Mouse (Mus musculus) layer of hippocampus, adult 8-10 months (tissue): ENCODE measurements around the gene Sp3. TPM values are rescaled to one million over a fixed set of nuclear protein-coding genes. Genes with fewer than 3 reads are reported as not detected.
"Not testable (repeated sequence)": the region's sequence is repeated elsewhere in the genome, so short reads cannot be mapped to it uniquely, and the experiment has no call there.

Source experiments
- DNase-seq, 2 experiments: peaks; one replicate each; pipeline ENCODE4 v3.0.0; 2022; ENCODE audit warnings: low spot score in 2 of 2
- total RNA-seq, 4 experiments: library from RNA; stranded (reverse); gene quantifications; 2 replicates each; pipeline ENCODE4 v1.2.4; 2022

Gene Sp3
- 10 to 100 TPM; 58.5 to 74.7 (median 68.0) TPM for total RNA-seq

DNA sequence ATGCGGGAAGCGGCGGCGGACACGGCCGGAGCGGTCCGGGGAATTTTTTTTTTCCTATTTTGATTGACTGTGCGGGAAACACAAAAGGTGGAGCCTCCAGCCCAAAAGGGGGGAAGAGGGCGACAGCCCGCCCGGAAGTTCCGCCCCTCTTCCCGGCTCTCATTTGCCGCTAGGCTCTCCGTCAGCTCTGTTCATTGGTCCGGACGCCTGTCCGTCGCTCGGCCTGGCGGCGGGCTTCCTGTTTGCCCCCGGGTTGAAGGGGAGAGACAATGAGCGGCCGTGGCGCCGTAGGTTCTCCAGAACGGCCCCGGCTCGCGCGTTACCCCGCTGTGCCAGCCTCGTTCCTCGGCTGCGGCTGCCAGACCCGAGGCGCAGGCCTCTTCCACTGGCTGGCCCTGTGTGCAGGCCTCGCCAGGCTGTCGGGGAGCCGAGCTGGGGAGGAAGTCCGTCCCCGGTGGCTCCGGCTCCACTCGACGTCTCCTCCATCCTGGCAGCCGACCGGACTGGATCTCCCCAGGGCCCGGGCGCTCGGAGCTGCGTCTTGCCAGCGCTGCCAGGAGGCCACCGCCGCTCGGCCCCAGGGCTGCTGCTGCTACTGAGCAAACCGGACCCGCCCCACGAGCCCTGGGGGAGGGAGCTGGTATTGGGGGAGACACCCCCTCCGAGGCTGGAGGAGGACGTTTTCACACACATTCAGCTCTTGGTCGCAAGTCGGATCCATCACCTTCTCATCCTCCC, at the start of gene Sp3:
Gene Sp3 (minus strand): TSS at position 110 of the 738 bp plus-strand sequence.
- peak; percentile 96 to 97 for DNase-seq

DNA sequence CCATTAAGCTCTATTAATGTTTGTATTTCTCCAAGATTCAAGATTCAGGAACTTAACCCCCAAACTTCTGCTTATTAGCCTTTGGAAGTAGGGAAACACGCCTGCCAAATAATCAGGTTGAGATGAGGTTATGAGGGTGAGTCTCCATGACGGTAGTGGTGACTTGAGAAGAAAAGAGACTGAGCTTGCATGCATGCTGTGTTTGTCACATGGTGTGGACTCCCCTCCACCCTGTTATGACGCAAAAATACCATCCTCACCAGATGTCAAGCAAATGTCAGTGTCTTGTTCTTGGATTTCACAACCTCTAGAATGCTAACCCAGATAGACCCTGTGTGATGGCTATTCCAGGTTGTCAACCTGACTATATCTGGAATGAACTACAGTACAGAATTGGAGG, 49.6 kb upstream of the Sp3 start:
- no peak for DNase-seq

DNA sequence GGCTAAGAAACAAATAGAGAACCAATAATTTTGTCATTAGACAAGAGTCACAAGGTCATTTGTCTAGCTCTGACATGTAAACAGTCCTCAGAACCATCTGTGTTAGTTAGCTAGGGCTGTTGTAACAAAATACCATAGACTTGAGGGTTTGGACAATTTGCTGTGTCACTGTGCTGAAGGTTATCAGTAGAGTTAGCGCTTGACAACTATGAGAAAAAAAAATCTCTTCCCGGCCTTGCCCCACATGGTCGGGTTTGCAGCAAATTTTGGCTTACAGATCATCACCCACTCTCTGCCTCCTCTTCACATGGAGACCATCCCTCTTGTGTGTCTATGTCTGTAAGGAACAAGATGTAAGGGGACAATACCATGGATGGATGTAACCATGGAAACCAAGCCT, 47.8 kb upstream of the Sp3 start:
- DNase-seq = no peak

GRCm38 (mm10) chr2:73027126-73027525, 46.9 kb upstream of the Sp3 start:
- no peak for DNase-seq

- DNase-seq = no peak
Measured at GRCm38 (mm10) chr2:73023803-73024202, 43.6 kb upstream of the Sp3 start.

GRCm38 (mm10) chr2:73021046-73021445, 40.8 kb upstream of the Sp3 start:
- DNase-seq = no peak

GRCm38 (mm10) chr2:73019371-73020146, 39.3 kb upstream of the Sp3 start:
- DNase-seq = peak; percentile 77 to 87

GRCm38 (mm10) chr2:73014063-73014462, 33.8 kb upstream of the Sp3 start:
- DNase-seq = not testable (repeated sequence)

GRCm38 (mm10) chr2:73012636-73013035, 32.4 kb upstream of the Sp3 start:
- DNase-seq = no peak

- no peak for DNase-seq
Measured at GRCm38 (mm10) chr2:73007472-73007871, 27.2 kb upstream of the Sp3 start.

DNA sequence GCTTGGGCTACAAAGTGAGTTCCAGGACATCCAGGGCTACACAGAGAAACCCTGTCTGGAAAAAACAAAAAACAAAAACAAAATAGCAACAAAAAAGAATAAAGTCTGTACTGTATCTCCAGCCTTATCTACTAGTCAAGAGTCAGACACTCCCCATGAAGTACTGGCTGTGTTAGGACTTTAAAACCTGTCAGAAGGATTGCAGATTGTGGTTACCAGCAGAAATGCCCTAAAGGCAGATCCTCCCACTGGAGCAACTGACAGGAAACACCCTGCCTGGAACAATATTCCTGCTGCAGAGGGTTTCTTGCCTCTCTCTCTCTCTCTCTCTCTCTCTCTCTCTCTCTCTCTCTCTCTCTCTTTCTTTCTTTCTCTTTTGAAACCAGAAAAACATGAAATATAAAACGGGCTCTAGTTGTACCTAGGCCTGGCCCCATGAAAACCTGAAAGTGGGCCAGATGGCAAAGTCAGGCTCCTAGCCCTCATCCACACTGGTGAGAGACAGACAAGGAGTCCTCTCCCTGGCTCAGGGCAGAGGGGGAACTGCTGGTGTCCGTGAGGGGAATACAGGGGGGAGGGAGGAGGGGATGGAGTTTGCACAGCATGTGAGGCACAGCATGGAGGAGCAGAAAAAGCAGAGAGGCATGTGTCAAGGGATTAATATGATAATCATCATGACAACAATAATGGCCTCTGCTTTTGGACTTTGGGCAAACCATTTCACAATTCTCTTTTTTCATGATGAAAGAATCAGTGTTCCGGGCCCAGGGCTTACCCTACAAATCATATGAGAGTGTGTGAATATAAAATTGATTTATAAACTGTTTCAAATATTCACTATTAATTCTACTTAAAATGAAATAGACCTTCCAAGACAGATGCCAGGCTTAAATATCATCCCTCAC, 25.6 kb upstream of the Sp3 start:
- DNase-seq = no peak

DNA sequence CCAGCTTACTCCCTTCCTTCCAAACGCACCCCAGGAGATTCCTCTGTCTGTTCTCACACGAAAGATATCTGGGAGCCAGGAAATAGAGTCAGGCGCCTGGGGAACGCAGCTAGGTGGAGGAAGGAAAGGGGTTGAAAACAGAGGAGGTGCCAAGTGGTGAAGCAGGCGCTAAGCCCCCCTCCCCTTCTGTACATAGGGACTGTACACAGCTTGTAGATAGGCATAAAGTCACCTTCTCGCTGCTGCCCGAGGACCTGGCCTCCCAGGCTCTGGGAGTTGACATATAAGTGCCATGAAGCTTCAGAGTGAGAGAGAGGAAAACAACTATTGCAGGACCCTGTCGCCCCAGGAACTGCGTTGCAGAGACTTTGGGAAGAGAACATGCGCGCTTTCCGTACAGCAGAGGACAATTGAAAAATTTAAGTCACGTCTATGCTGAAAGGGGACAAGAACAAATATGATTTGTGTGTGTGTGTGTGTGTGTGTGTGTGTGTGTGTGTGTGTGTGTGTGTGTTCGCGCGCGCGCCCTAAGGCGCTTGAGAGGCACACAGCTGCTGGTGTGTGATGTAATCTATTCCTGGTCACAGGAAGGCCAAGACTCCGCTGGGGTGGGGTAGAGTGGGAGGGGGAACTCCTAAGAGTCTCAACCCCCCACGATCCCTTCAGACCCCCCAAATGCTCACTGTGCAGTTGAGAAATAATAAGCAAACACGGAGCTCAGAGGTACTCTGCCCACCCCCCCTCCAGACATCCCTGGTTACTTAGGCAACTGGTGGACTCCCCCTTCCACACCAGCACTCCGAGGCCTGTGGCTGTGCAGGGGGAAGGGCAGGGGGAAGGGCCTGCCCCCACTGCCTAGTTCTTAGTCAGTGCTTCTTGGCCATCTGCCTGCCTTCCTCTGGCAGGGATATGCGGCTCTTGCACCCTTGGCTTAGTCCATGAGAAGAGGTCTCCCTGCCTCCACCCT, 23.8 kb upstream of the Sp3 start:
- peak; percentile 26 to 38 for DNase-seq

DNA sequence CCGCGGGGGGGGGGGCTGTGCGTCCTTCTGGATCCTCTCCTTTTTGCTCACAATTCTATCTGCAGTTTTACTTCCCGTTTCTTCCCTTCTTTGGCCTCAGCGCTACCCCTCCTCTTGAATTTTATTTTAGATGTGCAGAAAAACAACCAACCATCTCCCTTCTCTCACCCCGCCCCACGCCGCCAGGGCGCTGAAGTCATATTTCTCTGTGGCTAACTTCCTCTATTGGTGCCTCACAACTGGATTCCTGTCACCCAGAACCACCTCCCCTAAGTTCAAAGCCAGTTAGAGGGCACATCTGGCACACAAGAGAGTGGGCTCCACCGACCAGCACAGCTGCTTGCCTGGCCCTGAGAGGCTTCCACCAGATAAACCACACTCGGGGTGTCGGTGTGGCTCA, 22.8 kb upstream of the Sp3 start:
- no peak for DNase-seq

DNA sequence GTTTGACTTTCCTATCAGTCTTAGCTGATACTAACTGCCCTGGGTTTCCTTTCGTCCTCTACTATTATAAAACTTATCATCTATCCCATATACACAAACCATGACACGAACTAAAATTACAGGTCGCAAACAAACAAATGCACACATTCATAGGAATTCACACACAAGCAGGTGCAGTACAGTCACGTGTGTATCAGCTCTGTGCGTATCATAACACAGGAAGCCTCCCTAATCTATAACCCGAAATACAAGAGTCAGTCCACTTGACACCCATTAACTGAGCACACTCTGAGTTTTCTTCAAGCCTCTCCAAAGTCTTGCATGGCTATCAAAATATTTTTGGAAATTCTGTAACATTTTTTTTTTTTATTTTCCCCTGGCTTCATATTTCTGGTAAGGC, 22.2 kb upstream of the Sp3 start:
- no peak for DNase-seq

- DNase-seq = no peak
Measured at GRCm38 (mm10) chr2:73001994-73002393, 21.7 kb upstream of the Sp3 start.

GRCm38 (mm10) chr2:73000194-73000593, 19.9 kb upstream of the Sp3 start:
- no peak for DNase-seq

DNA sequence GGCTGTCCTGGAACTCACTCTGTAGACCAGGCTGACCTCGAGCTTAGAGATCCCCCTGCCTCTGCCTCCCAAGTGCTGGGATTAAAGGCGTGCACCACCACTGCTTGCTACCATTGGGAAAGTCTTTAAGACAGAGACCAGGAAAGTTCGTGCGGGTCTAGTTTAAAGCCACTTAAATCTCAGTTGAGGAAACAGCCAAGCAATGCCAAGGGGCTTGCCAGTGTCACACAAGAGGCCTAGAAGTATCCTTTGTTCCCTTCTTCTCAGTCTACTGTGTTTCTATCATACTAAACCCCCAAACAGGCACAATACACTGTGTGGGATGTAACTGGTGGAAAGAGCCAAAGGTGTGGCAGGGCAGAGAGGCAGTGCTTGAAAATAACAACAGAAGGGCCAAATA, 17.3 kb upstream of the Sp3 start:
- DNase-seq = no peak

- no peak for DNase-seq
Measured at GRCm38 (mm10) chr2:72996808-72997378, 16.6 kb upstream of the Sp3 start.

- DNase-seq = peak; percentile 75 to 78
Measured at GRCm38 (mm10) chr2:72995346-72996097, 15.3 kb upstream of the Sp3 start.
